Mouse (Mus musculus) kidney, adult 8-10 months (tissue): Measurements from ENCODE around the gene Rbfox3.
"Not testable (repeated sequence)": the region's sequence is repeated elsewhere in the genome, so short reads cannot be mapped to it uniquely, and the experiment has no call there.

Experiments
- DNase-seq, 2 experiments: peaks; one replicate each; pipeline ENCODE4 v3.0.0; 2022

Rbfox3 gene

GRCm38 (mm10) chr11:118811404-118811803 is 100.0 kb downstream of the Rbfox3 start:
- DNase-seq: no peak

DNA sequence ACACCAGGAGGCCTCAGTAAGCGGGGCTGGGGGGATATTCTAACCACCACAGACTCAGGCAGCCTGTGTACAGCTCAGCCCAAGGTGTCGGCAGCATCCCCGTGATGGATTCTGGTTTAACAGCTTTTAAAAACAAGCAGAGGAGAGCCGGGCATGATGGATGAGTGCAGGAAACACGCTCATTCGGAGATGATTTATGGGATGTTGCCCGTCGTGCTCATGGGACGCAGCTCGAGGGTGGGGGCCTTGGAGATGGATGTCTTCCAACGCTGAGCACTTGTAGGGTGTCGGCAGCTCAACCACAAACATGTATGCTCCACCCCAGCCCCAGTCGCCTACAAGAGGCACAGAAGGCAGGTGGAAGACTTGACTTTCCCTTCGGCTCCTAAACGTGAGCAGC is 103.9 kb downstream of the Rbfox3 start:
- no peak for DNase-seq

- no peak for DNase-seq
Measured at GRCm38 (mm10) chr11:118794856-118795602, 116.4 kb downstream of the Rbfox3 start.

DNA sequence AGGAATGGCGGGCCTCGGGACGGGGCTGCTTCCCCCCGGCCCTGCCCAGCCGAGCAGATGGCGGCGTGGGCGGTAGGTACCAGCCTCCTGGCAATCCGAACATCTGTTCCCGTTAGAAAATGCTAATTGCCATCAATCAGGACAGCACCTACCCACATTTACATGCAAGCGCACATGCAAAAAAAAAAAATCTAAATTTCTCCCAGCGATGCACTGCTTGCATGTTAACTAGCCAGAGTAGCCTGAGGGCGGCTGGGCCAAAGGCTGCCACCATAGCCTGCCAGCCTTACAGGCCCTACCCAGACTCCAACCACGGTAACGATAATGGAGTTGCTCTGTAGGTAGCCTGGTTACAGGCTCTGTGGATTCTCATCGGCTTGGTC is 117.8 kb downstream of the Rbfox3 start:
- no peak for DNase-seq

DNA sequence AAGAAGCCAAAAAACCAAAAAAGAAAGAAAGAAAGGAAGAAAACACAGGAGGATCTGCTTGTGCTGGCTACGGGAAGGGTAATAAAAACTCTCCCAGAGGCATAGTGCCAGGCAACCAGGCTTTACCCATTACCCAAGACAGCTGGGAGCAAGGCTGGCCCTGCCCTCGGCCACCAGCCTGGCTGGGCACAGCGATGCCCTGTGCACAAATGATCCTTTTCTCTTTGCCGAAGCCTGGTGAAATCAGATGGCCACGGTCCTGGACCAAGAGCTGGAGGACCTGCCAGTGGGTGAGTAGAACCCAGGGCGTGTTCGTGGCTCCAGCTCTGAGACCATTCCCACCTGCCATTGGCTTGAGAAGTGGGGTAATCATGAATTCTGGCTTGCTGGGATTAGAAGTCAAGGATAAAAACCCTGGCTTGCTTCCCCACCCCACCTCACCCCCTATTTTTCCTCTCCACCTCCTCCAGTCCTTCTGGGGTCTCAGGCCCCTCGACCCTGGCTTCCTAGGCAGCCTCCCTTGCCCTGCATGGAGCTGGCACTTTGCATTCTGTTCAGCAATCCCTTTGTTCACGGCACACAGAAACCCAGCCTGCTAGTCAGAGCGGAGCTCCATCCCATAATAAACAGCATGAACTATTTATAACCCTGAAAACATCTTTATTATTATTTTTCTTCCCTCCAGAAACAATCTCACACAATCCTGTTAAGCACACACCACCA is 118.3 kb downstream of the Rbfox3 start:
- no peak for DNase-seq

GRCm38 (mm10) chr11:118792163-118792915 is 119.1 kb downstream of the Rbfox3 start:
- no peak for DNase-seq

- DNase-seq: no peak
Measured at GRCm38 (mm10) chr11:118791391-118791790, 120.0 kb downstream of the Rbfox3 start.

DNA sequence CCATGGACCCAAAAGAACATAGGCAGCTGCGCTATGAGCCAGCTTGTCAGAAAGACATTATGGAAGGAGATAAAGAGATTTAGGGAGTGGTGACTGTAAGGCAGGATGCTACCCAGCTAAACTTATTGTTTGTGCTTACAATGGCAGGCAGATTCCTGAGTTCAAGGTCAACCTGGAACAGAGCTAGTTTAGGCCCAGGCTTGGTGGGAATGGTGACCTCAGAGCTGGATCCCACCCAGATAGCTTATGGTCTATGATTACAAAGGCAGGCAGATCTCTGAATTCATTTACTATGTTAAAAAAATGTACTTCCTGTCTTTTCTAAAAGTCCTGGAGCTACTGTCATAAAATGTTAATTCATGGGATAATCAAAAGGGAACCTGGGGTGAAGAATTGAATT is 123.3 kb downstream of the Rbfox3 start:
- no peak for DNase-seq

DNA sequence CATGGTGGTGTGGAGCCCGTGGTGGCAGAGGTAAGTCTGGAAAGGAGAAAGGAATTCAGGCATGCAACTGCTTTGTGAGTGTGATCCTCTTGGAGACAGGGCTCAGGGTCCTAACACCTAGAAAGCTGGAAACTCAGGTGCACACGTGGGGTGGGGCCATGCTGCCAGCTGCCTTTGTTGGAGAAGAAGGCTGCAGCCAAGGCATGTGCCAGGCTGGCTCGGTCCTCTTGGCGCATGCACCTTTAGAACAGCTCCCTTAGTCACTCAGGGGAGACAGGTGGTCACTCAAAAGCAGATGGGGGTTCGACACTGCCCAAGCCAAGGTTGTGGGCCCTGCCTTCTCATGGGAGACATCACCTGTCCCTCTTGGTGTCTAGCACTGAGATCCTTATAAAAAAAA is 128.7 kb downstream of the Rbfox3 start:
- no peak for DNase-seq

DNA sequence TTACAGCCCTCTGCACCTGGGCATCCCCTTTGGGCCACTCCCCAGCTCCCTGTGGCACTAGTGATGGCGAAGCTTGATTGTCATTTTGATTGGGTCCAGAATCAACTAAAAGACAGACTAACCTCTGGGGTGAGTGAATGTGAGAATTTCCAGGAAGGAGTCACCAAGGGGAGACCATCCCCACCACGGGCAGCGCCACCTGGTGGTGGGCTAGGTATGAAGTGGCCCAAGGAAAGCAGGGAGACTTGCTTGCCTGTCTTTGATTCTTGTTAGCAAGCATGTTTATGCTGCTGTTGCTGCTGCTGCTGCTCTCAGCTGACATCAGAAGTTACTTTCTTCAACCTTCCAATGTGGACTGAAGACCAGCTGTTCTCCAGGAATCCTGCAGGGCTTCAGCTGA is 135.6 kb downstream of the Rbfox3 start:
- peak; percentile 11 to 41 for DNase-seq

DNA sequence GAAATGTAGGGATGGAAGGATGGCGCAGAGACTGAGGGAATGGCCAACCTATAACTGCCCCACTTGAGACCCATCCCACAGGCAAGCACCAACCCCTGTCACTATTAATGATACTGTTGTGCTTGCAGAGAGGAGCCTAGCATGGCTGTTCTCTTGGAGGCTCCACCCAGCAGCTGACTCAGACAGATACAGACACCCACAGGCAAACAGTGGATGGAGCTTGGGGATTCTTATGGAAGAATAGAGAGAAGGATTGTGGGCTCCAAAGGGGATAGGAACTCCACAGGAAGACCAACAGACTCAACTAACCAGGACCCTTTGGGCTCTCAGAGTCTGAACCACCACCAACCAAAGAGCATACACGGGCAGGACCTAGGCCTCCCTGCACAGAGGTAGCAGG is 136.6 kb downstream of the Rbfox3 start:
- DNase-seq: not testable (repeated sequence)

- DNase-seq: no peak
Measured at GRCm38 (mm10) chr11:118773076-118773583, 138.3 kb downstream of the Rbfox3 start.

GRCm38 (mm10) chr11:118771358-118771757 is 140.0 kb downstream of the Rbfox3 start:
- no peak for DNase-seq

- no peak for DNase-seq
Measured at GRCm38 (mm10) chr11:118770789-118771188, 140.6 kb downstream of the Rbfox3 start.

- no peak for DNase-seq
Measured at GRCm38 (mm10) chr11:118769542-118769941, 141.9 kb downstream of the Rbfox3 start.

DNA sequence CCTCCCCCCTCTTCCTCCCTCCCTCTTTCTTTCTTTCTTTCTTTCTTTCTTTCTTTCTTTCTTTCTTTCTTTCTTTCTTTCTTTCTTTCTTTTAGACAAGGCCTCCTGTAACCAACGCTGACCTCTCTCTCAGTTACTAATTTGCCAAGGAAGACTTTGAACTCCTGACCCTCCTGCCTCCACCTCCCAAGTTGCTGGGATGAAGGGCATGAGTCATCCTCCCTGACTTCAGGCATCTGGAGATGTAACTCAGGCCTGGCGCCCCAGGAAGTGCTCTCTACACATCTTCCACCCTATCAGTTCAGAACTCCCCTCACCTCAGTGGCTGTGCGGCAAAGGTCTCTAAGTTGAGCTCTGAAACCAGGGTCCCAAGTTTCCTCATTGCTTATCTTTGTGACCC is 143.0 kb downstream of the Rbfox3 start:
- peak; percentile 45 to 53 for DNase-seq

GRCm38 (mm10) chr11:118767411-118767810 is 144.0 kb downstream of the Rbfox3 start:
- peak in 1 of 2 experiments; percentile 39 for DNase-seq

- DNase-seq: no peak
Measured at GRCm38 (mm10) chr11:118760296-118760988, 151.0 kb downstream of the Rbfox3 start.

- no peak for DNase-seq
Measured at GRCm38 (mm10) chr11:118759228-118759627, 152.2 kb downstream of the Rbfox3 start.

DNA sequence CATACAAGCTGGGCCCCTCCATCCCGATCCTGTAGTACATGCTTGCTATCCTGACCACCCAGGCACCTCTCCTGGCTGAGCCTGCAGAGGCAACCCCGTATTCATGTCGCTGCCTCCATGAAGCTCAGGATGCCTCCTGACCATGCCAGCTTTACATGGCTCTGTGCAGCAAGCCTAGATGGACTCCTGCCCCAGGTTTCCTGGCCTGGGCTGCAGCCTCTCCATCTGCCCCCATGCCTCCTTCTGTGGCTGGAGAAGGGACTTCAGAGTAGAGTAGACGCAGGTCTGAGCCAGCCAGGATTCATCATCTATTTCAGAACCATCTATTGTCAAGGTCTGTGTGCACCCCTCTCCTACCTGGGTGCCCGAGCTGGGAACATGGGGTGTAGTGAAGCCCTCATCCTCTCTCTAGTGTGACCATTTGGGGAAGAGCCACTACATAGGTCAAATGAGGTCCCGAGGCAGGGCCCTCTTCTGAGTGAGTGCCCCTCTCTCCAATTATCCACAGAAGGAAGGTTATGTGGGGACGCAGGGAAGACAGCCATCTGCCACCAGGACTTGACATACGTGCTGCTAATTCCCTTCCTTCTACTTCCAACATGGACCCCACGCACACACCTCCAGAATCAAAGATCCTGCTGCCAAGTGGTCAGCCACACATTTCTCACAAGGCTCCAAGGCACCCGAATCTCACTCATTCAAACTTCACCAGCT is 153.0 kb downstream of the Rbfox3 start:
- DNase-seq: no peak

GRCm38 (mm10) chr11:118757488-118757887 is 153.9 kb downstream of the Rbfox3 start:
- DNase-seq: no peak

GRCm38 (mm10) chr11:118755003-118755402 is 156.4 kb downstream of the Rbfox3 start:
- DNase-seq: no peak
